Mouse (Mus musculus) cerebellum, postnatal 14 days (tissue): ENCODE data around the gene Cmklr1.

Experiments
- DNase-seq, 2 experiments: peaks; one replicate each; pipeline ENCODE4 v3.0.0; 2021; ENCODE audit warnings: mixed read lengths in 2 of 2

Gene Cmklr1

DNA sequence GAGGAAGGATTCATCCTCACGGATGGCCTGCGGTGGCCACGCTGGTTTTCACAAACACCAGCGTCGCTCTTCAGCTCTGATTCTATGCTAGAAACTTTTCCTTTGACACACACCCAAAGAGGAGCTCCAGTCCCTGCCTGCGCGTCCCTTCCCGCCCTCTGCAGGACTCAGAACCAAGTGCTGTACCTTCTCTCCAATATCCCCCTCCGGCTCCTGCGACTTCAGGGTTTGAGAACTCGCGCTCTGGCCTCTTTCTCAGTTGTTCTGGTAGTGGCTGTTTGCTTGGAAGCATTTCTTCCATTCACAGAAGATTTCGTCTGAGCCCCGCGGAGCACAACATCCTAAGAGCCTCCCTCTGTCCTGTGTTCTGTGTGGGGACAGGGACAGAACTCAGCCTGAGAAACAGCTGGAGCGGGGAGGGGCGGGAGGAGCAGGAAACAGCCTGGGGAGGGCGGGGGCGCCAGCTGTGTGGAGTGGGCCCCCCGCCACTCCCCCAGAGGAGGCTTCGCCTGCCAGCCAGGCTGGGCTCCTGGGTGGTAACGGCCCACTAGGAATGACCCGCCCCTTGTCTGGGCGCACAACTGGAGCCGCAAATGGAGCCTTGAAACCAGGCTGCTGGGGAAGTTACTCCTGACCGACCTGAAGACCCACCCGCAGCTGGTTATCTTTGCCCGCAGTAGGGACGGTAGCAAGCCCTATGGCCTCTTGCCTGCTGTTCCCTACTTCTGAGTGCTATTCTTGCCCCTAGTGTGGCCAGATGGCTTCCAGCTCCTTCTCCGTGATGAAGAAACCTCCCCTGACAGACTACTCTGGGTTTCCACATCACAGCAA, at the start of gene Cmklr1:
Gene Cmklr1 (minus strand): TSS at position 392 of the 831 bp plus-strand sequence.
- DNase-seq = no peak

DNA sequence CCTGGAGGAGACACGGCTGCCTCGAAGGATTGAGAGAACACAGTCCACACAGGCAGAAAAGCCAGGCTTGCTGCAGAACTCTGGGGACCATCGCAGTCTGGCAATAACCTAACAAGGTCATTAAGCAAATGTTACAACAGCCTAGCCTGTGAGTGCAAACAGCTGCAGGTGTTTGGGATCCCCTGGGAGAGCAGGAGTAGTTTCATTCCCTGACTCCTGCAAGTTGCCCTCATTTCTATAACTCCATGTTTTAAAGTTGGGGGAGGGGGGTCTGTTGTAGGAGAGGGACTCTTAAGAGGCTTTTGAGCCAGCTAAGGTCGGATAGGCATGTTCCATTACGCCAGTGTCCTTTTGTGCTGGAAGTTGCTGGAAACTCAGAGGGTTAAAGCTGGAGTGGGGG, 44.2 kb upstream of the Cmklr1 start:
- DNase-seq = no peak

DNA sequence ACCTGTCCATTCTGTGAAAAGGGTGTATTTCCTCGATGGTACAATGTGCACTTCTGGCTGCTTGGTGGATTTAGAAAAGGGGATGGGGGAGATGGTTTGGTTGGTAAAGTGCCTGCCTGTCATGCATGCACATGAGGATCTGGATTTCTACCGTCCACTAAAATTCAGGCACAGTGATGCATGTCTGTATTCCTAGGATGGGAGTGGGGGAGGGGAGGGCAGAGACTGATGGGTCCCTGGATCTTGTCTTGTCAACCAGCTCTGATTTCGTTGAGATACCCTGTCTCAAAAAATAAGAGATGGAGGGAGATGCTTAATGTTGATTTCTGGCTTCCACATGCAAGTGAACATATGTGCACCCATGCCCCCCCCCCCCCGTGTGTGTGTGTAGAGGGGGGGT, 43.8 kb upstream of the Cmklr1 start:
- peak in 1 of 2 experiments; percentile 57 for DNase-seq

DNA sequence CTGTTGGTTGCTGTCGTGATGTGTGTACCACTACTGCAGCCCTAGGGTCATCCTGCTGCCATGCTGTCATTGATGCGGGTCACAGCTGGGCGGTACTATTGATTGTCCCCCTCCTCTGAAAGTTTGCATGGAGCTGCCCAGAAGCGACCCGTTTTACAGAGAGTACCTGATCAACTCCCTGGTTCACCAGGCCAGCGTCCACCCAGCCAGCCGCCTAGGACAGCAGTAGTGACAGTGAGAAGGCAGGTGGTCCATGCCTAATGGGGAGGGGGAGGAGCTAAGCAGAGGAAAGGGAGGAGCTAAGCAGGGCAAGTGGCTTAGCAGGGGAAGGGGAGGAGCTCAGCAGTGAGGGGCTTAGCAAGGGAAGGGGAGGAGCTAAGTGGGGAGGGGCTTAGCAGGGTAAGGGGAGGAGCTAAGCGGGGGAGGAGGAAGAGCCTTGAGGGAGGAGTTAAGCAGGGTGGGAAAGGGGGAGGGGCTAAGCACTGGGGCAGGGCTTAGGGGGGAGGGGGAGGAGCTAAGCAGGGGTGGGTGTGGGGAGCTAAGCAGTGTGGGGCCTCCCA, 43.0 kb upstream of the Cmklr1 start:
- DNase-seq = no peak

DNA sequence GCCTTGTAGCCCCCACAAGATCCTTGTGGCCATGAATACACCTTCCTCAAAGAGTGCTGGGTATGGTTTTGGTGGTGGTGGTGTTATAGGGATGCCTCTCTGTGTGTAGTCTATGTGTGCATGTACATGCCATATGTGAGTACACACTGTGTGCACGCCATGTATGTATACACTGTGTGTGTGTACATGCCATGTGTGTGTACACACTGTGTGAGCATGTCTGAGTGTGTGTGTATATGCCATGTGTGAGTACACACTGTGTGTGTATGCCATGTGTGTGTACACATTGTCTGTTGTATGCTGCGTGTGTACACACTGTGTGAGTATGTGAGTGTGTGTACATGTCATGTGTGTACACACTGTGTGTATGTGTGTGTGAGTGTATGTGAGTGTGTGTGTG, 40.6 kb upstream of the Cmklr1 start:
- DNase-seq = no peak

DNA sequence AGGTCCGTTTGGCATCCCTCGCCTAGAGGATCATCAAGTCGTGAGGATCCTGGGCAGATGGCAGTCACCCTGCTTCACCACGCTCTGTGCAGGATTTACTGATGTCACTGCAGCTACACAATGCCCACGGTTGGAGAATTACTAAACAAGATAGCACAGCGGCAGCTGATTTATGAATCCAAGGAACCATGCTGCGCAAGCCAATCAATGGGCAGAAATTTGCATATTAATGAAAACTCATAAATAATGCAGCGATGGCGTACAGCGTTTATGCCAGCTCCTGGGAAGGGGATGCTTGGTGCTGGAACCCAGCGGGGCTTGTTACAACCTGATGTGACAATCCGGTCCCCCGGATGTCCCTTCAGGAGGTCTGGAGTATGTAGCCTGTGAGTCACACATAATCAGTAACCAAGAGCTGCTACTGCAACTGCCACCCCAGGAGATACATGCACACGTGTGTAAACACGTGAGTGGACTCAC, 39.9 kb upstream of the Cmklr1 start:
- peak in 1 of 2 experiments; percentile 58 for DNase-seq

DNA sequence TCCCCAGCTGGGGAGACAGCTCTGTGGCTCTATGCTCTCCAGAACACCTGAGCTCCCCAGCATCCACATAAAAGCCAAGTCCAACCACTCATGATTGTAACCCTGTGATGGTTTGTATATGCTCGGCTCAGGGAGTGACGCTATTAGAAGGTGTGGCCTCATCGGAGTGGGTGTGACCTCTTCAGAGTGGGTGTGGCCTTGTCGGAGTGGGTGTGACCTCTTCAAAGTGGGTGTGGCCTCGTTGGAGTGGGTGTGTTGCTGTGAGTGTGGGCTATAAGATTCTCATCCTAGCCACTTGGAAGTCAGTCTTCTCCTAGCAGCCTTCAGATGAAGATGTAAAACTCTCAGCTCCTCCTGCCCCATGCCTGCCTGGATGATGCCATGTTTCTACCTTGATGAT, 37.3 kb upstream of the Cmklr1 start:
- DNase-seq = no peak

DNA sequence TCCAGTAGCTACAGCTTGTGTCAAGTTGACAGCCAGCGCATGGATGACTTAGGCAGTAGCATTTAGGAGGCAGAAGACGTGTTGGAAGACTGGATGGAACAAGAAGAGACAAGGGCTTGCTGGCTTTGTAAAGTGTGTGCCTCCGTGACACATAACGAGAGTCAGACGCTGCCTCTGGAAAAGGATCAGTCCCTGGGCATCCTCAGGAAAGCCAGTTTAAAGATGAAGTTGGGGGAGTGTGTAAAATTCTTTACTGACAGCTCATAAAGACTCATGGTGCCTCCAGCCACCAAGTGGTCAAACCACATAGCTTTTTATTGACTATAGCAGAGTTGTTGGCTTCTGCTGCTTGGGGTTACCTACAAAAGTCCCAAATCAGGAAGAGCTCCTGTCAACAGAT, 35.2 kb upstream of the Cmklr1 start:
- DNase-seq = no peak

DNA sequence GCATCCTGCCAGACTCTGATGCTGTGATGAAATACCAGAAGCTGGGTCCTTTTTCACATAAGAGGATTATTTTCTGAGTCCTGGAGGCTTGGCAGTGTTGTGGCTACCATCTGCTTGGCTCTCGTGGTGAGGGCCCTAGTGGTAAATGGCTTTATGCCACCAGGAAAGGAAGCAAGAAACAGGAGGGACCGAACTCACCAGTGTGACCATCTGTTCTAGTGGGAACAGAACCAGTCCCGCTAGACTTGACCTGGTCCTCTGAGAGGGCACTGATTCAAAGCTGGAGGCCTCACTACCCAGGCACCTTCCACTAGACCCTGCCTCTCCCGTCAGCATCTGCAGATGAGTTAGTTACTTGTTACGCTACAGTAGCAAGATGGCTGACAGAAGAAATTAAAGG, 33.0 kb upstream of the Cmklr1 start:
- peak; percentile 76 to 86 for DNase-seq

DNA sequence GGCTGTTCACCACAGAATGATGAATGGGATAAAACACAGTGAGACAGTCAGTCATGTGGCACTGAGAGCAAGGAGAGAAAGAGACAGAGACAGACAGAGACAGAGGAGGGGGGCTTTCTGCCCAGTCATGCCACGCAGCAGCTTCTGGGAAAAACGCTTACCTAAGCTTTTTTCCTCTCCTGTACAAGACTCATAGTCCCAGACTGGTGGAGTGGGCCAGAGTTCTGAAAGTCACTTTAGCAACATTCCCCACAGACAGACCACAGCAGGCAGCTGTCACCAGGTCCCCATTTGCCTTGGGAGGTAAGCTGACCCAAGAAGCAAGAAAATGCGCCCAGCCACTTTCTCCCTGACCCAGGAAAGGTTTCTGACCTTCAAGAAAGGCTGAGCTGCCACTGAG, 32.2 kb upstream of the Cmklr1 start:
- DNase-seq = no peak

DNA sequence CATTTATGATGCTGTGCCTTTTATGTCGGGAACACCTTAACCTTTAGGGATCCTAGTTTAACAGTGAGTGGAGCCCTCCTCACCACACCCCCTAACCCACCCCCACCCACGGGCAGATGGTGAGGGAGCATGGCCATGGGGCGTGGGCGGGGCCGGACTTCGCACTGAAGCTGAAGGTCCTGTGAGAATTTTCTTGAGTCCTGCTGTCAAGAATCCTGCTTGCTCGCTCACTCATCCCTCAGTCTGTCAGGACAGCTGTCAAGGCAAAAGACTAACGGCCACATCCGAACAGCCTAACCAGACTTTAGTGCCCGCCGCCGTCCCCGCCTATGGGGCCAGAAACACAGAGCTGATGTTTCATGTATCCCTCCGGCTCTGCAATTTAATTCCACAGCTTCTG, 31.0 kb upstream of the Cmklr1 start:
- no peak for DNase-seq

DNA sequence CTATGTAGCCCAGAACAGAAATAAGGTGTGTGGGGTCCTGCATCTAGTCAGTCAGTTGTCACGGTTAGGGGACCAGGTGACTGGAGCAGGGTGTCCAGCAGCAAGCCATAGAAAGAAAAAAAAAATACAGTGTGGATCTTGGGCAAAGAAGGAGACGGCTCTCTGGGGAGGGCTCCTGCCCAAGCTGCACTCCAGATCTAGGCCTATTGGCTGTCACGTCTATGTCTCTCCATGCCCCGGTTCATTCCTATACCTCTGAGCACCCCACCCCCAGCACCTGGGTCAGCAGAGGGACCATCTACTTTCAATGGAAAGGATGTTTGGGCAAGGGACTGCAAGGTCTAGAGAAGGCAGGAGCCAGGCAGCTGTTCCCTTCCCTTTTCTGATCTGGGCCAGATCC, 29.3 kb upstream of the Cmklr1 start:
- no peak for DNase-seq

DNA sequence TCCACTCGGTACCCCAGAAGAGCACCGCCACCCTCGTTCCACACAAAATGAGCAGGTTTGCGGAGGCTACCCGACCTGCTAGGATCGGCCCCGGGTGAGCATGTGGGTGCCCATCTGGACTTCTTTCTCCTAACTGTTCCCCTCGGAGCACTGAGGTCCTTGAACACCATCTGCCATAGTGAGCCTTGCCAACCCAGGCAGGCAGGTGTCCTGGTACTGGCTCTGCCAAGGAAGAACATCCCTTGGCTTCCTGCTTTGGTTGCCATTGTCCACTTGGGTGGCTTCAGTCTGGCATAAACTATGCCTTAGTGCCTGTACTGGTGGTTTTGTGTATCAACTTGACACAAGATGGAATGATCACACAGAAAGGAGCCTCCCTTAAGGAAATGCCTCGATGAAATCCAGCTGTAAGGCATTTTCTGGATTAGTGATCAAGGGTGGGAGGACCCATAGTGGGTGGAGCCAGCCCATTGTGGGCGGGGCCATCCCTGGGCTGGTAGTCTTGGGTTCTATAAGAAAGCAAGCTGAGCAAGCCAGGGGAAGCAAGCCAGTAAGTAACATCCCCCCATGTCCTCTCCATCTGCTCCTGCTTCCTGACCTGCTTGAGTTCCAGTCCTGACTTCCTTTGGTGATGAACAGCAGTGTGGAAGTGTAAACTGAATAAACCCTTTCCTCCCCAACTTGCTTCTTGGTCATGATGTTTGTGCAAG, 28.7 kb upstream of the Cmklr1 start:
- peak; percentile 94 to 97 for DNase-seq

DNA sequence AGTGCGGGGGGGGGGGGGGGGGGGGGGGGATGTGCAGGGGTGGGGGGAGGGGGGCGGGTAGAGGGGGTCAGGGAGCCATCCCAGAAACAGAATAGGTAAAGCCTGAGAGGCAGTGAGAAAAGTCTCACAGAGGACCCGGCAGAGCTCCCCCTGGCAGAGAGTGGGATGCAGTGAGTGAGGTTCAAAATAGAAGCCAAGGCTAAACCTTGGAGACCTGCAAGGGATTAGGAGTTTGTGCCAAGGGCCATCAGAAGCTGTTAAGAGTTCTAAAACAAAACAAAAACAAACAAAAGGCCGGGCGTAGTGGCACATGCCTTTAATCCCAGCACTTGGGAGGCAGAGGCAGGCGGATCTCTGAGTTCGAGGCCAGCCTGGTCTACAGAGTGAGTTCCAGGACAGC, 27.3 kb upstream of the Cmklr1 start:
- DNase-seq = peak; percentile 37 to 52

DNA sequence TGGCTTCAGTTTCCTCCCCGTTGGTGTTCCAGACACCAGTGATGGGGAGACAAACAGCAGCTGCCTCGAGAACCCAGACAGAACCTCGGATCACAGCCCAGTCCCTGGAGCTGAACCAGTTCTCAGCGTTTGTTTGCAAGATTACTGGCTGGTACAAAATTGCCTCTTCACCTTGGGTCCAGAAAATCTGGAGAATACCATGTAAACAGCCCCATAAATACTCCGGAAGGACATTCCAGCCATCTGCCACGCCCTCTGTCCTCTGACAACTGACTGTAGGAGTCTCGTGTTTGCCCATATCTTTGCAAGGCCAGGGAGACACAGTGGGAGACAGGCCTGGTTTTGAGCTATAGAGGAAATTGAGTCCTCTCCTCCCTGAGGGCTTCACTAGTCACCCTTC, 24.6 kb upstream of the Cmklr1 start:
- DNase-seq = no peak

DNA sequence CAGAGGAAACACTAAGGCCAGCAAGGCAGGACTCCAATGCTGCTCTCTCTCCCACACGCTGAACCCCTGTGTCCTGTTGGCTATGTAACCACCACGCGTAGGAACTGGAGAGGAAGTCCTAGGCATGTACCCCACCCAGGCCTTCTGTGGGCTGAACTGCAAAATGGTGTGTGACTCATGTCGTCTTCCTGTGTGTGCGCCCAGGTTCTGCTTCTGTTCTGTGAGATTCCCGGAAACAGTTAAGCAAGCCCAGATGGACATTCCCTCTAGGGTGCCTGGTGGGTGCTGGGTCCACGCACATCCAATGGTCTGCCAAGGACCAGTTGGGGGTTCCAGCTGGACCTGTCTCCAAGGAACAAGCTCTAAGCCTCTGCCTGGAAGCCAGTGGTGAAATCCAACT, 22.2 kb upstream of the Cmklr1 start:
- DNase-seq = no peak

DNA sequence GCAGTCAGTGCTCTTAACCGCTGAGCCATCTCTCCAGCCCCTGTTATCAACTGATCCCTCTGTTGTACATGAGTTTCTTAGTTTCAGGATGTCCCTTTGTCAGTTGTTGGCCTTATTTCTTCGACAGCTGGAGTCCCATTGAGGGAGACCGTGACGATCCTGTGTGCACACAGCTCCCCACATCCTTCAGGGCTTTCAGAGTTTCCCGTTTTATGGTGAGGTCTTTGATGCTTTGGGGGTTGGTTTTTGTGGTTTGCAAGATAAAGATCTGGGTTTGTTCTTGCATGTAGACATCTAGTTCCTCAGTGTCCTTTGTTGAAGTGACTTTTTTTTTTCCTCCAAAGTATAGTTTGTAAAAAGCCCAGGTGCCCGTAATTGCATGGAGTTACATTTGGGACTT, 20.4 kb upstream of the Cmklr1 start:
- DNase-seq = no peak

DNA sequence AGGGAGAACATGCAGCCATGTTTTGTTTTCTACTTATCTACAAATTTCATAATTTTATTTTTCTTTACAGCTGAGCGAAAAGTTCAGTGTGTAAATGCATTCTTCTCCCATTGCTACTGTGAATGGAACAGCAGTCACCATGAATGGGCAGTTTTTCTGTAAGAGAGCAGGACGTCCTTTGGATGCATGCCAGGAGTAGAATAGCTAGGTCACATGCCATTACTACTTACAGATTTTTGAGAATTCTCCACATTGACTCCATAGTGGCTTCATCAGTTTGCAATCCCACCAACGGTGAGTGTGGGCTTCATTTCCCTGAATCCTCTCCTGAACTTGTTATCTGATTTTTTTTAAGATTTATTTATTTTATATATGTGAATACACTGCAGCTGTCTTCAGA, 19.9 kb upstream of the Cmklr1 start:
- DNase-seq = no peak

DNA sequence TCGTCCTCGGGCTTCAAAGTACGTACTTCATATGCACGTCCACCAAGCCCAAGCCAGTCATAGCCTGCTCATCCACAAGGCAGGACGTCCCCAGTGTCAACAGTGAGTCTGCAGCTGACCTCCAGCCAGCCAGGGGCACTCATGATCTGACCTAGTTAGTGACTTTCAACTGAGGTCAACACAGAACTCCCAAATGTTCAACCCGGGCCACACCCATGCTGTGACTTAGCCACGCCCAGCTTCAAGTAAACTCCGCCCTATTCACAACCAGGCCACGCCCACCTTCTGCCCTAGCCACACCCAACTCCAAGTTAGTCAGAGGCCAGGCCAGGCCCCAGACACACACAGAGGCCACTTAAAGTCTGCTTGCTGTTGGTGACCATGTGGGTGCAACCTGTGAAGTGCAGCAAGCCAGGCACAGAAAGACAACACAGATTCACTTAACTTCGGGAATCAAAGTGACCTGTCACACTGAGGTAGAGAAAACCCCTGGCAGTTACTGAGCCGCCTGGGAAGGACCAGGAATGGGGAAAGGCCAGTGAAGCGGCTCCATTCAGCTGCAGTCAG, 14.5 kb upstream of the Cmklr1 start:
- no peak for DNase-seq

DNA sequence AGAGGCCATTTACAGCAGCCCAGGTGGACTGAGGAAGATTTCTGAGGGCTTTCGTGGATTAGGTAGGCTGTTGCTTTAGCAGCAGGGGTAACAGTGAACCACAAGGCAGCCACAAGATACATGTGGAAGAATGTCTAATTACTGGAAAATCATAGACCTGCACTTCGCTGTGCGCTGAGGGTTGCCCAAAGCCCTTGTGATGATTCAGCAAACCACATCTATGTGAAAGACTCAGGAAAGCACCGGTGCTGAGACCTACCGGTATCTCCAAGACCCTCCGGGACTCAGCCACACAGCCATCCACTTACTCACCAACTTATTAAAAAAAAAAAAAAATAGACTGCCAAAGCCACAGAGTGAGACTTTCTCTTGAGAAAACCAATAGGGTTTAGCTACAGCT, 13.9 kb upstream of the Cmklr1 start:
- DNase-seq = no peak

DNA sequence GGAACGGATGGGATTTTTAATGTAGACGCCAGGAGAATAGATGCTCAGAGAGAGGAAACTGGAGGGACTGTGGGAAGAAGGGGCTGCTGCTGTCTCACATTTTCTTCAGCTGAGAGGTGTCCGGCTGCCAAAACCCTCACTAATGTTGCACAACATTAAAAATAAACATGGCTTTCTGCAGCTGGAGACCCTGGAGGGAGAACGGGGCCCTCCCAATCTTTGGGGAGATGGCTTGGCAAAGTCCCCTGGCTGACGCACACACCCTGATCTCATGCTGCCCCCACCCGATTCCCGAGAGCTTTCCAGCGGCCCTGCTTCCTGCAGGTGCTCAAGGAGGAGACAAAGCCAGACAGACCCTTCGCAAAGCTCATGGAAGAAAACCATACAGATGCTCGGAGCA, 10.6 kb upstream of the Cmklr1 start:
- no peak for DNase-seq

DNA sequence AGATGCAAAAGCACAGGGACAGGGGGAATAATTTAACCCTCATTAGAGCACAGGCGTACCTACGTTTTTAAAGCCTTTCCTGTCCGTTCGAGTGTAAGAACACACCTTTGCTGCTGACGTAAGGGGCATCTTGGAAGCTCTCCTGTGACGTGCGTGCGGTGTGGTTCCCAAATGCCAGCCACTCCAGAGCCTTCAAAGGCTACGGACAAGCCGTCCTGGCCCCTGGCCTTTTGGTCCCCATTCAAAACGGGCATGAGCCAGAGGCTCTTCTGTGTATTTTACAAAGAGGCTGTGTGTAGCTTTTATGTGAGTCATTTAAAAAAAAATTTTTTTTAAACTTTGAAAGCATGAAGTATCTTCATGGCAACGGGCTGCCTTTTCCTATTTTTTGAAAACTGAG, 4.6 kb upstream of the Cmklr1 start:
- DNase-seq = peak; percentile 74 to 80

DNA sequence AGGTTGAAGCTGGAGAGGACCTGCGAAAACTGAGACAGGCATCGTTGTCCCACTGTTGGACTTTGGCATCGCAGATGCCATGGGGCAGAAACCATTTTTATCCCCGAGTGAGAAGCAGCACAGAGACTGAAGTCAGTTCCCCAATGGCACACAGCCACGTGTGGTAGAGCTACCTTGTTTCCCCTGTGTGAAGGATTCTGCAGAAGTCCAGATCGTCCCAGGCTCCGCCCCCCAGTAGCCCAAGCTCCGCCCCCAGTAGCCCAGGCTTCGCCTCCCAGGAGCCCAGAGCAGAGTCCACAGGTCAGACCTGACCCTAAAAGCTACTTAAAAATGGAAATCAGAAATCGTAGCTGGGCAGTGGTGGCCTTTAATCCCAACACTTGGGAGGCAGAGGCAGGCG, 4.0 kb upstream of the Cmklr1 start:
- no peak for DNase-seq

DNA sequence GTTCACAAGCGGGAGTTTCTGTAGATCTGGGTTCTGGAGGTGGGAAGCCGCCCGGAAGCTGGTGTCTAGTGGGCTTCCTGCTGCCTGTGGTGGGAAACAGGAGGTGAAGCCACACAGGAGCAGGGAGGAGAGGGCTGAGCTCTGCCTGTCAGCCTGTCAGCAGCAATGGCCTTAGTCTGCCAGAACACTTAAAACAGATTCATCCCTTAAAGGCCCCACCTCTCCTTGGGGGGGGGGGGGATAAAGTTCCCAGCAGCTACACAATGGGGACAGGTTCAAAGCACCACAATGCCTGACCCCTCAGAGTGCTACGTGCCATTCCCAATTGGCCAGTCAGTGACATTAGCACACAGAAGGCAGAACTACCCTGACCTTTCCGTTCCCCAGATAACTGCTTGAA, 2.0 kb upstream of the Cmklr1 start:
- DNase-seq = no peak
